Mouse (Mus musculus): ENCODE measurements at regions not wholly inside any gene's neighbourhood (a gene's known extent, or its start where the extent isn't known, plus 50 kb on each side); places are given as distances from the start of the nearest gene placed in this dataset.

DNA sequence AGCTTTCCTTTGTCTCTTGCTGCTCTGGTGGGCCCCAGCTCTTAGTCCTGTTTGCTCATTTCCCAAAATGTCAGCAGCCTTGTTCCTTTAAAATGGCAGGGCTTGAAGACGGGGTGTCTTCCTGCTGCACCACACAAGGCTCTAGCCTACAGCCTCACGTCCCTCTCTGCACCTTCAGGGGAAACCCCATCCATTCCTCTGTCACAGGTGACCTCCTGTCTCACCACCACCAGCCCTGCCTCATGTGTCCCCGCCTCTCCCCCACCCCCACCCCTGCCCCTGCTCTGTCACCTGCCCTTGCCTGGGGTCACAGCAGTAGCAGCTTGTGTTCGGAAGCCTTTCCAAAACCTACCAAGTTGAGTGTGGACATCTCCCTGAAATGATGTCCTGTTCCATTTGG is 91.3 kb downstream of the Smim20 start:
- Histone ChIP-seq H3K4me1 (replicated peaks; ENCODE audit: control insufficient read depth, insufficient read depth, low read length) (no peaks in the 10 kb centered on the region), H3K27ac (ENCODE audit: low read length) (no peak overlapping the region), H3K36me3 (ENCODE audit: control insufficient read depth, insufficient read depth, low read length) (no peaks in the 10 kb centered on the region), H3K27me3 (ENCODE audit: control insufficient read depth, insufficient read depth, low read depth, low read length) (no peaks in the 10 kb centered on the region), H3K9me3 (ENCODE audit: control insufficient read depth, low read length) (no peaks in the 10 kb centered on the region), H3K4me2 (ENCODE audit: low read depth, low read length) (no peak overlapping the region), H3K4me3 (ENCODE audit: low read length) (no peak overlapping the region), H3K9ac (ENCODE audit: low read length) (no peak overlapping the region)
- WGBS, result 31% methylated on average over 4 of the region's 4 CpGs
- no peak for ATAC-seq (ENCODE audit: low read depth)

DNA sequence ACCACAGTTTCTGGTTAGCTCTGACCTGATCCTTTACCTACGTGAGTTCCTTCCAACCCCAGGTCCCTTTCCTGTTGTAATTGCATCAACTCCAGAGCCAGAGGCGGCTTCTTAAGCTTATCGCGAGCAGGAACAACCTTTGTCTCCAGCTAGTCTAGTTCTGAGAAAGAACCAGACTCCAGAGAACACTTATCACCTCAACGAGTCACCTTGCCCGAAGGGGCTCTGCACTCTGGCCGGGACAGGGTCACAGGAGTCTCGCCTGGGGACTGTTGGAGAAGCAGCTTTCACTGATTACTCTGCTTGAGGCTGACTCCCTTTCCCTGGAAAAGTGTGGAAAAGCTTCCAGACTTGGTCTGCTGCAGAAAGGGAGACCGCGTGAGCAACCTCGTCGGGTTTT is 93.0 kb downstream of the Smim20 start:
- H3K4me2 ChIP-seq (ENCODE audit: low read depth, low read length), result no peak overlapping the region
- H3K27ac ChIP-seq (ENCODE audit: low read length), result no peak overlapping the region
- no peaks in the 10 kb centered on the region for H3K4me1 ChIP-seq (replicated peaks; ENCODE audit: control insufficient read depth, insufficient read depth, low read length)
- H3K9me3 ChIP-seq (ENCODE audit: control insufficient read depth, low read length), result no peaks in the 10 kb centered on the region
- 80% methylated on average over 12 of the region's 12 CpGs for WGBS
- no peak overlapping the region for H3K4me3 ChIP-seq (ENCODE audit: low read length)
- no peak for ATAC-seq (ENCODE audit: low read depth)
- no peak overlapping the region for H3K9ac ChIP-seq (ENCODE audit: low read length)
- no peaks in the 10 kb centered on the region for H3K36me3 ChIP-seq (ENCODE audit: control insufficient read depth, insufficient read depth, low read length)
- H3K27me3 ChIP-seq (ENCODE audit: control insufficient read depth, insufficient read depth, low read depth, low read length), result no peaks in the 10 kb centered on the region

DNA sequence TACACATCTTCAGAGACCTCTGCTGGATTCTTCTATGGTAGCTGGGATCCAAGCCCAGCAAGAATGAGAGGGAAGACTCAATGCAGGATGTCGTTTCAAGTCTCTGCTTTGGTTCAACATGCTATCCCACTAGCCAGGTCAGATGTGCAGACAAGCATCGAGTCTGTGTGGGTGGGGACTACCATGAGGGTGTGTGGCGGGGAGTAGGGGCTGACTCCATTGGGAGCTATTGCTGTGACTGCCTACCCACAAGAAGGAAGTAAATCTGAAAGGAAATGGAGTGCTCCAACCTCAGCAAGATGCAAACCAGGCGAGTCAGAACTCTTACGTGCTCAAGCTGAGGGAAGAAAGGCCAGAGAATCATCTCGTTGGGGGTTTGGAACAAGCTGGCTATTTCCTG is 94.4 kb downstream of the Smim20 start:
- ATAC-seq (ENCODE audit: low read depth), result no peak
- WGBS, result 75% methylated on average over 6 of the region's 6 CpGs

DNA sequence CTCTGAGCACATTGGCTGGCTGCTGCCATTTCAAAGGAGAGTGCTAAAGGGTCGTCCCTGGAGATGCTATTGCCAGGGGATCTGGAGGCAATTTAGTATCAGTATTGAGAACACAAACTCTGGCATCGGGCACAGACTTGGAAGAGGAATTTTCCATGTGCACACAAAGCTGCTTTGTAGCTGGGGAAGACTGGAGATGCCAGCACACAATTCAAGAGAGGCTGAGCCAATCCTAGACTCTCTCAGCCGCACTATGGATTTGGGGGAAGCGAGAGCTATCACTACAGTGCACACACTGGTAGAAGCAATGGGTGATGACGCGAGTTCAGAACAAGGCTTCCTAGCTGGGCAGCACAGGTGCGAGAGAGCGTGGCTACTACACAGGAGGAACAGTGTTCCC is 97.0 kb downstream of the Smim20 start:
- H3K9me3 ChIP-seq (ENCODE audit: control insufficient read depth, low read length), result no peaks in the 10 kb centered on the region
- no peaks in the 10 kb centered on the region for H3K27me3 ChIP-seq (ENCODE audit: control insufficient read depth, insufficient read depth, low read depth, low read length)
- no peaks in the 10 kb centered on the region for H3K4me1 ChIP-seq (replicated peaks; ENCODE audit: control insufficient read depth, insufficient read depth, low read length)
- H3K4me2 ChIP-seq (ENCODE audit: low read depth, low read length), result no peak overlapping the region
- no peaks in the 10 kb centered on the region for H3K36me3 ChIP-seq (ENCODE audit: control insufficient read depth, insufficient read depth, low read length)
- no peak for ATAC-seq (ENCODE audit: low read depth)
- no peak overlapping the region for H3K9ac ChIP-seq (ENCODE audit: low read length)
- H3K27ac ChIP-seq (ENCODE audit: low read length), result no peak overlapping the region
- 66% methylated on average over 8 of the region's 8 CpGs for WGBS
- no peak overlapping the region for H3K4me3 ChIP-seq (ENCODE audit: low read length)

More for the DNA sequence above, 94.4 kb downstream of the Smim20 start:
- Histone ChIP-seq H3K27me3 (ENCODE audit: control insufficient read depth, insufficient read depth, low read depth, low read length) (no peaks in the 10 kb centered on the region), H3K27ac (ENCODE audit: low read length) (no peak overlapping the region), H3K4me1 (replicated peaks; ENCODE audit: control insufficient read depth, insufficient read depth, low read length) (no peaks in the 10 kb centered on the region), H3K9ac (ENCODE audit: low read length) (no peak overlapping the region), H3K4me2 (ENCODE audit: low read depth, low read length) (no peak overlapping the region), H3K36me3 (ENCODE audit: control insufficient read depth, insufficient read depth, low read length) (no peaks in the 10 kb centered on the region), H3K4me3 (ENCODE audit: low read length) (no peak overlapping the region), H3K9me3 (ENCODE audit: control insufficient read depth, low read length) (no peaks in the 10 kb centered on the region)

DNA sequence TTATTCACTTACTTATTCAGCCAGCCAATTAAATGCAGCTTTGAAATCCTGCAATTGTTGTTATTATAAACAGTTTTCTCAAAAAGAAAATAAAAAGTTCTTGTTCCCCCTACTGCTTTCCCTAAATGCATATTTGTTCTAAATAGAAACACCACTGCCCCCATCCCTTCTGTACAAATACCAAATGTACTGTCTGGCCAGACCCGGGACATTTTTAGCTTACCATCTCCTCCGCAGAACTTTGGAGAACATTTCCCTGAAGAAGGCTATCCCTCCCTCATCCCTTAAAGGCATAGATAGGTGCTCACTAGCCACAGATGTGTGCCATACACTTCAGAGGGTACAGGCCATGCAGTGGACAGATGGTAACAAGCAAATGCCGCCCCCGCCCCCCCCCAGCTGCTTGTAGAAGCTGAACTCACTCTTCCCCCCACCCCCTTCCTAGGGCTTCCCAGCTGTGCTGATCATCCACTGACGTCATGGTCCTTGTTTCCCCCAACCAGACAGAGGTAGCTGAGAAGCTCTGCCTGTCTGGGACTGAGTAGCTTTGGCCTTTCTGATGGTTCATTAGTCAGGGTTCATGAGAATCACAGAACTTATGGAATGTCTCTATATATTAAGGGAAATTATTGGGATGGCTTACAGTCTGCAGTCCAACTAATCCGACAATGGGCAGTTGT is 98.9 kb upstream of the Rbpj start:
- Histone ChIP-seq H3K27ac (ENCODE audit: low read length) (0 out of 2 replicates have a peak overlapping the region, but pooled peaks have one; percentile 46), H3K9me3 (ENCODE audit: control insufficient read depth, low read length) (no peaks in the 10 kb centered on the region), H3K4me1 (replicated peaks; ENCODE audit: control insufficient read depth, insufficient read depth, low read length) (no peaks in the 10 kb centered on the region), H3K4me2 (ENCODE audit: low read depth, low read length) (no peak overlapping the region), H3K27me3 (ENCODE audit: control insufficient read depth, insufficient read depth, low read depth, low read length) (no peaks in the 10 kb centered on the region), H3K4me3 (ENCODE audit: low read length) (no peak overlapping the region), H3K36me3 (ENCODE audit: control insufficient read depth, insufficient read depth, low read length) (no peaks in the 10 kb centered on the region), H3K9ac (ENCODE audit: low read length) (no peak overlapping the region)
- peak; percentile 72 for ATAC-seq (ENCODE audit: low read depth)
- 65% methylated on average over 6 of the region's 6 CpGs for WGBS

DNA sequence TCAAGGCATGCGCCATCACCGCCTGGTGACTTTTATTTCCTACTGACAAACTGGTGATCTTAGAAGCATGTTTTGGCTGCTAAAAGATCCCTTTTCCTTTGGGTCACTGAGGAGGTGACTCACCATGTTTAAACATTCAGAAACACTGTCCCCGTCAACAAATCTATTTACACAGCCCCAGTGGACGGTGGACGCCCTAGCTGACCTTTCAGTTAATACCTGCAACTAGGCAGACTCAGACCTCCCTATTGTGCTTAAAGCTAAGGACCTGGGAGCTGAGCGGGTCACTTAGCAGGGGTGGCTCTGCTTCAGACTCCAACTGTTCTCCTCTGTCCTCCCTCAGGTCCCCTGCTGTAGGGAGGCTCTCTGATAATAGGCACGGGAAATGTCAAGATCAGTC is 95.7 kb upstream of the Rbpj start:
- Histone ChIP-seq H3K27ac (ENCODE audit: low read length) (no peak overlapping the region), H3K4me3 (ENCODE audit: low read length) (no peak overlapping the region), H3K4me1 (replicated peaks; ENCODE audit: control insufficient read depth, insufficient read depth, low read length) (no peaks in the 10 kb centered on the region), H3K9me3 (ENCODE audit: control insufficient read depth, low read length) (no peaks in the 10 kb centered on the region), H3K9ac (ENCODE audit: low read length) (no peak overlapping the region), H3K36me3 (ENCODE audit: control insufficient read depth, insufficient read depth, low read length) (no peaks in the 10 kb centered on the region), H3K27me3 (ENCODE audit: control insufficient read depth, insufficient read depth, low read depth, low read length) (no peaks in the 10 kb centered on the region), H3K4me2 (ENCODE audit: low read depth, low read length) (no peak overlapping the region)
- no peak for ATAC-seq (ENCODE audit: low read depth)
- 80% methylated on average over 7 of the region's 7 CpGs for WGBS

DNA sequence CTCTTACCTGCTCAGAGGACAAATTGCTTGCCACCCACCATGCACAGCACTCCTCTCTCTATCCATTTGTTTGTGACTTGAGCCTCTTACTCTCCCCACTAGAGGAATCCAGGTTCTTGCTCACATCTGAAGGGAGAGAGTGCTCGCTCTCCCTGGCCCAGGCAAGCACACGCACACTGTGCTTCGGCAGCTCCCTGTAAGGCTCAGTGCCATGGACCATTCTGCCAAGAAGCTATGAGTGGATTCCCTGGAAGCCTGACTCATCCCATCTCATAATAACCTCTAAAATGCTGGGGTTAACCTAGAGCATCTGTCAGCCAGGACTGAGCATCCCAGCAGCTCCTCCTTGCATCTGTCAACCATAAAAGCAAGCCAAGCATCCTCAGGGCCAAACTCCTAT is 94.3 kb upstream of the Rbpj start:
- Histone ChIP-seq H3K4me1 (replicated peaks; ENCODE audit: control insufficient read depth, insufficient read depth, low read length) (no peaks in the 10 kb centered on the region), H3K9me3 (ENCODE audit: control insufficient read depth, low read length) (no peaks in the 10 kb centered on the region), H3K9ac (ENCODE audit: low read length) (no peak overlapping the region), H3K27me3 (ENCODE audit: control insufficient read depth, insufficient read depth, low read depth, low read length) (no peaks in the 10 kb centered on the region), H3K4me3 (ENCODE audit: low read length) (no peak overlapping the region), H3K27ac (ENCODE audit: low read length) (no peak overlapping the region), H3K4me2 (ENCODE audit: low read depth, low read length) (no peak overlapping the region), H3K36me3 (ENCODE audit: control insufficient read depth, insufficient read depth, low read length) (no peaks in the 10 kb centered on the region)
- no peak for ATAC-seq (ENCODE audit: low read depth)
- 76% methylated on average over 3 of the region's 3 CpGs for WGBS

DNA sequence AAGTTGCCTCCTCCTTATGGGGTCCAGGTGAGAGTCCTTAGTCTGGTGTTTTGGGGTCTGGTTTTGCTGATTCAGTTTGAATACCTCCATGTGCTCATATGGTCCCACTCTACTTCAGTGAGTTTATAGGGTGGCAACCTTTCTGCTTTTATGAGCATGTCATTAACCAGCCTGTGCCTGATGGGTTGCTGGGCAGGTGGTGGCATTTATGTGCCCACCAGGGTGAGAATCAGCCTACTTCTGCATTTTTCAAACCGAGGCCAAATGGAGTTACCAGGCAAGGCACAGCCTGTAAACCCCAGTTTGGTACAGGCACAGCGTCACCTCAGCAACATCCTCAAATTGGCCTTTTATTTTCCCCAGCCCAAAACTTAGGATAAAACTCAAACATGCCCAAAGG is 92.6 kb upstream of the Rbpj start:
- ATAC-seq (ENCODE audit: low read depth), result no peak
- no peak overlapping the region for H3K27ac ChIP-seq (ENCODE audit: low read length)
- H3K9me3 ChIP-seq (ENCODE audit: control insufficient read depth, low read length), result no peaks in the 10 kb centered on the region
- H3K9ac ChIP-seq (ENCODE audit: low read length), result no peak overlapping the region
- no peaks in the 10 kb centered on the region for H3K27me3 ChIP-seq (ENCODE audit: control insufficient read depth, insufficient read depth, low read depth, low read length)
- H3K4me2 ChIP-seq (ENCODE audit: low read depth, low read length), result no peak overlapping the region
- H3K36me3 ChIP-seq (ENCODE audit: control insufficient read depth, insufficient read depth, low read length), result no peaks in the 10 kb centered on the region
- WGBS, result 78% methylated on average over 2 of the region's 2 CpGs
- H3K4me1 ChIP-seq (replicated peaks; ENCODE audit: control insufficient read depth, insufficient read depth, low read length), result no peaks in the 10 kb centered on the region
- H3K4me3 ChIP-seq (ENCODE audit: low read length), result no peak overlapping the region

DNA sequence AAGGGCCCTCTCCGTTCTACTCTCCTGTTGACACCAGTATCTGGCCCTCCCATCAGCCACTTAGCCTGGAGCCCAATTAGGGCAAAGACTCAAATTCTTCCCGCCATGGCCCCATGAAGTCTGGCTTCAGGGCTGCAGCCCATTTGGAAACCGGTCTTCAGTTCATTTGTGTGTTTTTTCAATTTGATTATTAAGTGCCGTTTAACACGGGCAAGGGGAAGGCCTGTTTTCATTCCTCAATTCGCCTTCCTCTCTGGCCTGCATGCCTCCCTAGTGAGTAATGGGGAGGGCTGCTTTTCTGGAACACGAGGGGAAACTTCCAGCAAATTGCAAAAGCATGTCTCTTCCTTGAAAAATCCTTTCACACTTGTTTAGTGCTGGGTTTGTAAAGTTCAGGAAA is 89.1 kb upstream of the Rbpj start:
- H3K27ac ChIP-seq (ENCODE audit: low read length), result no peak overlapping the region
- WGBS, result 23% methylated on average over 7 of the region's 7 CpGs
- no peak overlapping the region for H3K4me3 ChIP-seq (ENCODE audit: low read length)
- no peak for ATAC-seq (ENCODE audit: low read depth)
- no peaks in the 10 kb centered on the region for H3K36me3 ChIP-seq (ENCODE audit: control insufficient read depth, insufficient read depth, low read length)
- H3K9me3 ChIP-seq (ENCODE audit: control insufficient read depth, low read length), result no peaks in the 10 kb centered on the region
- H3K9ac ChIP-seq (ENCODE audit: low read length), result no peak overlapping the region
- no peaks in the 10 kb centered on the region for H3K27me3 ChIP-seq (ENCODE audit: control insufficient read depth, insufficient read depth, low read depth, low read length)
- H3K4me1 ChIP-seq (replicated peaks; ENCODE audit: control insufficient read depth, insufficient read depth, low read length), result peaks cover 8% of the 10 kb centered on the region; the same call in 1 of the 2 replicates
- no peak overlapping the region for H3K4me2 ChIP-seq (ENCODE audit: low read depth, low read length)

DNA sequence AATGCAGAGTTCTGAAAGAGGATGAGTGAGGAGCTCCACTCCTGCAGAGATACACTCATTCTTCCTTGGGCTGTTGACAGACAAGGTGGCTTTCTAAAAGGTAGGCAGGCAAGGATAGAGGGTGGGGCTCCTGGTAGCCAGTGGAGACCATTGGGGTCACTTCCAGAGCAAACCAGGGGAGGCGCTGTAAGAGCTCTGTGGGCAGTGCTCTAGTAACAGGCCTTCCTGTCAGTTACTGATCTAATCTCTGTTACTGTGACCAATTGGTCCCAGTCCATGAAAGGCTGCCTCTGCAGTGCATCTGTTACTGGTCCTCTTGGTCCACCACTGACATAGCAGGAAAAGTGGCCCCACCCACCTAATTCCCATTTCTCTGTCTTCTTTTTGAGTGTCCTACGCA is 88.3 kb upstream of the Rbpj start:
- no peaks in the 10 kb centered on the region for H3K36me3 ChIP-seq (ENCODE audit: control insufficient read depth, insufficient read depth, low read length)
- H3K4me2 ChIP-seq (ENCODE audit: low read depth, low read length), result no peak overlapping the region
- H3K4me1 ChIP-seq (replicated peaks; ENCODE audit: control insufficient read depth, insufficient read depth, low read length), result peaks cover 8% of the 10 kb centered on the region; the same call in 1 of the 2 replicates
- H3K4me3 ChIP-seq (ENCODE audit: low read length), result no peak overlapping the region
- H3K27ac ChIP-seq (ENCODE audit: low read length), result no peak overlapping the region
- no peaks in the 10 kb centered on the region for H3K27me3 ChIP-seq (ENCODE audit: control insufficient read depth, insufficient read depth, low read depth, low read length)
- ATAC-seq (ENCODE audit: low read depth), result no peak
- WGBS, result 70% methylated on average over 2 of the region's 2 CpGs
- no peaks in the 10 kb centered on the region for H3K9me3 ChIP-seq (ENCODE audit: control insufficient read depth, low read length)
- H3K9ac ChIP-seq (ENCODE audit: low read length), result no peak overlapping the region

Measured in lung, embryonic 16.5 days (tissue).